Mouse (Mus musculus) liver, embryonic 16.5 days (tissue): ENCODE measurements at regions not wholly inside any gene's neighbourhood (a gene's known extent, or its start where the extent isn't known, plus 50 kb on each side); places are given as distances from the start of the nearest gene placed in this dataset.
"Not testable (repeated sequence)": the region's sequence is repeated elsewhere in the genome, so short reads cannot be mapped to it uniquely, and the experiment has no call there.

ENCODE experiments used
- ATAC-seq: fragments of 200-750 bp; cut with Nextera tagmentation; 2 replicates; pipeline ENCODE4 v1.8.0; 2017; ENCODE audit warnings: low read depth, mild to moderate bottlenecking, moderate number of reproducible peaks, moderate library complexity
- H3K27ac ChIP-seq: fragments of 300-500 bp; sonication (generic); 2 replicates; pipeline ENCODE4 v1.5.1; 2014; ENCODE audit warnings: mild to moderate bottlenecking, low read length
- H3K27me3 ChIP-seq: fragments of 300-500 bp; sonication (generic); 2 replicates; pipeline ENCODE4 v1.6.1; 2014; ENCODE audit warnings: low read depth, low read length, mixed read lengths; ENCODE audit not compliant: control insufficient read depth, insufficient read depth
- H3K36me3 ChIP-seq: fragments of 300-500 bp; sonication (generic); 2 replicates; pipeline ENCODE4 v1.6.1; 2014; ENCODE audit warnings: mild to moderate bottlenecking; ENCODE audit not compliant: control insufficient read depth, insufficient read depth
- H3K4me1 ChIP-seq: fragments of 300-500 bp; sonication (generic); 2 replicates; pipeline ENCODE4 v1.6.1; 2014; ENCODE audit warnings: low read depth, low read length, mixed read lengths; ENCODE audit not compliant: control insufficient read depth
- H3K4me2 ChIP-seq: fragments of 300-500 bp; sonication (generic); 2 replicates; pipeline ENCODE4 v1.6.1; 2014; ENCODE audit warnings: low read depth, low read length, mixed read lengths
- H3K4me3 ChIP-seq: fragments of 300-500 bp; sonication (generic); 2 replicates; pipeline ENCODE4 v1.5.1; 2014; ENCODE audit warnings: low read depth, mild to moderate bottlenecking, low read length
- H3K9ac ChIP-seq: fragments of 300-500 bp; sonication (generic); 2 replicates; pipeline ENCODE4 v1.6.1; 2014; ENCODE audit warnings: low read depth, low read length
- H3K9me3 ChIP-seq: fragments of 300-500 bp; sonication (generic); replicated peaks from 2 replicates; pipeline ENCODE4 v1.6.1; 2016; ENCODE audit warnings: low read length; ENCODE audit not compliant: control insufficient read depth
- WGBS: fragments of 180-500 bp; shearing (Covaris S2); extraction: QIAGEN DNeasy Blood & Tissue Kit; methylation state at CpG from one replicate; pipeline ENCODE4 v1.1.7; 2014; ENCODE audit not compliant: insufficient replicate concordance; 5-methylcytosine and 5-hydroxymethylcytosine counted together

GRCm38 (mm10) chr8:20154091-20154490, 208.9 kb downstream of the Gm15319 start:
- H3K9me3 ChIP-seq, H3K27me3 ChIP-seq, H3K36me3 ChIP-seq, H3K9ac ChIP-seq, H3K4me2 ChIP-seq, H3K4me1 ChIP-seq, H3K27ac ChIP-seq, H3K4me3 ChIP-seq, ATAC-seq: not testable (repeated sequence)
- WGBS: 96% methylated on average over 1 of the region's 1 CpGs
